Mouse (Mus musculus): Measurements from ENCODE around the gene Zic4.

Zic4 gene

GRCm38 (mm10) chr9:91363011-91363730 lies 958 bp downstream of the Zic4 start:
- no peak for ATAC-seq (ENCODE audit: insufficient number of reproducible peaks, low FRiP score, low TSS enrichment)

- no peak for ATAC-seq (ENCODE audit: insufficient number of reproducible peaks, low FRiP score, low TSS enrichment)
These were observed 1.6 kb downstream of the Zic4 start for GRCm38 (mm10) chr9:91363814-91364126.

GRCm38 (mm10) chr9:91364127-91364970 lies 2.1 kb downstream of the Zic4 start:
- no peak for ATAC-seq (ENCODE audit: insufficient number of reproducible peaks, low FRiP score, low TSS enrichment)

GRCm38 (mm10) chr9:91364971-91365501 lies 2.8 kb downstream of the Zic4 start:
- no peak for ATAC-seq (ENCODE audit: insufficient number of reproducible peaks, low FRiP score, low TSS enrichment)

- peak; percentile 90 for ATAC-seq (ENCODE audit: insufficient number of reproducible peaks, low FRiP score, low TSS enrichment)
These were observed 3.5 kb downstream of the Zic4 start, which contains the start of gene Zic1 for GRCm38 (mm10) chr9:91365664-91366063. Gene Zic1, minus strand, starts transcription at chr9:91365810.

- no peak for ATAC-seq (ENCODE audit: insufficient number of reproducible peaks, low FRiP score, low TSS enrichment)
These were observed 4.2 kb downstream of the Zic4 start for GRCm38 (mm10) chr9:91366226-91366998.

- ATAC-seq (ENCODE audit: insufficient number of reproducible peaks, low FRiP score, low TSS enrichment) = no peak
These were observed 5.0 kb downstream of the Zic4 start for GRCm38 (mm10) chr9:91366999-91367811.

- no peak for ATAC-seq (ENCODE audit: insufficient number of reproducible peaks, low FRiP score, low TSS enrichment)
These were observed 5.9 kb downstream of the Zic4 start for GRCm38 (mm10) chr9:91368150-91368549.

- no peak for ATAC-seq (ENCODE audit: insufficient number of reproducible peaks, low FRiP score, low TSS enrichment)
These were observed 6.7 kb downstream of the Zic4 start for GRCm38 (mm10) chr9:91368946-91369292.

- ATAC-seq (ENCODE audit: insufficient number of reproducible peaks, low FRiP score, low TSS enrichment) = no peak
These were observed 7.2 kb downstream of the Zic4 start for GRCm38 (mm10) chr9:91369293-91369991.

GRCm38 (mm10) chr9:91370191-91370708 lies 8.0 kb downstream of the Zic4 start:
- 0 out of 2 replicates have a peak, but pooled peaks have one; percentile 28 for ATAC-seq (ENCODE audit: insufficient number of reproducible peaks, low FRiP score, low TSS enrichment)

- no peak for ATAC-seq (ENCODE audit: insufficient number of reproducible peaks, low FRiP score, low TSS enrichment)
These were observed 8.8 kb downstream of the Zic4 start for GRCm38 (mm10) chr9:91371011-91371410.

GRCm38 (mm10) chr9:91371608-91372007 lies 9.4 kb downstream of the Zic4 start:
- no peak for ATAC-seq (ENCODE audit: insufficient number of reproducible peaks, low FRiP score, low TSS enrichment)

- no peak for ATAC-seq (ENCODE audit: insufficient number of reproducible peaks, low FRiP score, low TSS enrichment)
These were observed 11.8 kb downstream of the Zic4 start for GRCm38 (mm10) chr9:91373811-91374575.

- no peak for ATAC-seq (ENCODE audit: insufficient number of reproducible peaks, low FRiP score, low TSS enrichment)
These were observed 12.5 kb downstream of the Zic4 start for GRCm38 (mm10) chr9:91374665-91375064.

- ATAC-seq (ENCODE audit: insufficient number of reproducible peaks, low FRiP score, low TSS enrichment) = peak; percentile 47; the same call in 1 of the 2 replicates
These were observed 15.0 kb downstream of the Zic4 start for GRCm38 (mm10) chr9:91377036-91377872.

GRCm38 (mm10) chr9:91377873-91378150 lies 15.6 kb downstream of the Zic4 start:
- ATAC-seq (ENCODE audit: insufficient number of reproducible peaks, low FRiP score, low TSS enrichment) = peak; percentile 51; the same call in 1 of the 2 replicates

Data from cerebellum, adult (tissue).